Mouse (Mus musculus) heart, adult 9 months (tissue): ENCODE results near the gene Pym1.

Experiments
- DNase-seq, 2 experiments: peaks; one replicate each; pipeline ENCODE4 v3.0.0; 2022; ENCODE audit warnings: low spot score in 2 of 2

Gene Pym1

DNA sequence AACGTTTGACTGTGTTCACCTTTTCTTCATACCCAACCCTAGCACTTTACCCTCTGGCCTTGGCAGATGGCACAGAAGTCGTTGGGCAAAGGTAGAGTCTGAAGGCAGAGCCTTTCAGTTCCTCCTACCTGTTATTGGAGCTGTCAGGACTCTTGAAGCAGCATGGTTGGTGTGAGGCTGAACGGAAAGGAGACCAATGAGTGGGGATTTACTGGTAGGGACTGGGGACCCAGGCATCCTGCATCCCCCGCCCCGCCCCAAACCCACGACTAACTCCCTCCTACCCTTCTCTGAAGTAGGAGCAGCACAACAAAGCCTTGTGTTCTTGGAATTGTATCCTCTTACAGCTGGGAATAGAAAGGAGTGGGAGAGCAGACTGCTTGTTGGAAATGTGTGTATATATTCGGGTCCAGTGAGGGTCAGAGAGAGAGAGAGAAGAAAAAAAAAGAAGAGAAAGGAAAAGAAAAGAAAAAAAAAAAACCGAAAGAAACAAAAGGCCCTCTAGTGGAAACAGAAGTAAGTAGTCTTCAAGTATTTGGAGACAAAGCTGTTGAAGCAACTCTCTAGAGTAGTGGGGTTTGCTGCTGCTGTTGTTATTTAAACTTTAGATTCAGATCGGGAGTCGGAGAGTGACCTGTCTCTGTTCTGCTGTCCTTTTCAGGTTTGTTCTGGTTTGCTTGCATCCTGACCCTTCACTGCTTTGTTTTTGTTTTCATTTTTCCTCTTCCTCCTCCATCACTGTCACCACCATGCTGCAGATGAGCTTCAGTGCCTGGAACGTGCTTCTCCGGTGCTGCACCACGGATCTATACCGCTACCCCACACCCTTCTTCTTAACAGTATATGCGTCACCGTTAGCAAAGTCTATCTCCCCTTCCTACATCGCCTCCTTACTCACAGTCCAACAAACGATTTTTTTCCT lies 2.7 kb upstream of the Pym1 start, which contains the start of gene Dgka:
Gene Dgka (minus strand): TSS at position 176 of the 922 bp plus-strand sequence.
- peak; percentile 13 to 21 for DNase-seq

DNA sequence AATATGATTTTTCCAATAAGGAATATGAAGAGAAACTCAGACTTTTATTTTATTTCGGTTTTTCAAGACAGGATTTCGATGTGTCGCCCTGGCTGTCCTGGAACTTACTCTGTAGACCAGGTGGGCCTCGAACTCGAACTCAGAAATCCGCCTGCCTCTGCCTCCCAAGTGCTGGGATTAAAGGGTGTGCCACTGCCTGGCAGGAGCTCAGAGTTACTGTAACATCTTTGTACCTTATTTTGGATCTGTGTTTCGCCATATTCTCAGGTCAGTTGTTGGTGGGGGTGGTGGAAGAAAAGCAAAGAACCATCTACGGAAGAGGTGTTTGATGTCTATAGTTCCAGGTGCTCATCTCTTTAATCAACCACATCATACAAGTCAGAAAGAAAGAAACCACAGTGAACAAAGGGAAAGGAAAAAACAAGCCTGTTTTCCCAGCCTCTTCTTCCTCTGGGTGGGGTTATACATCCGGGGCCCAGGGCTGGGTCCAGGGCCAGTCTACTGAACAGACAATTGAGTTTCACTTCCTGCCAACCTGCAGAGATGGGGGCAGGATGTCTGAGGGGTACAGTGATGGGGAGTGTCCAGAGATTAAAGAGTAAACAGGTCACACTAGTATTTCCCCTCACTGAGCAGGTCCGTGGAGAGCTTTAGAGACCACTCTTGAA lies 1.6 kb upstream of the Pym1 start:
- DNase-seq: peak; percentile 37 to 72

DNA sequence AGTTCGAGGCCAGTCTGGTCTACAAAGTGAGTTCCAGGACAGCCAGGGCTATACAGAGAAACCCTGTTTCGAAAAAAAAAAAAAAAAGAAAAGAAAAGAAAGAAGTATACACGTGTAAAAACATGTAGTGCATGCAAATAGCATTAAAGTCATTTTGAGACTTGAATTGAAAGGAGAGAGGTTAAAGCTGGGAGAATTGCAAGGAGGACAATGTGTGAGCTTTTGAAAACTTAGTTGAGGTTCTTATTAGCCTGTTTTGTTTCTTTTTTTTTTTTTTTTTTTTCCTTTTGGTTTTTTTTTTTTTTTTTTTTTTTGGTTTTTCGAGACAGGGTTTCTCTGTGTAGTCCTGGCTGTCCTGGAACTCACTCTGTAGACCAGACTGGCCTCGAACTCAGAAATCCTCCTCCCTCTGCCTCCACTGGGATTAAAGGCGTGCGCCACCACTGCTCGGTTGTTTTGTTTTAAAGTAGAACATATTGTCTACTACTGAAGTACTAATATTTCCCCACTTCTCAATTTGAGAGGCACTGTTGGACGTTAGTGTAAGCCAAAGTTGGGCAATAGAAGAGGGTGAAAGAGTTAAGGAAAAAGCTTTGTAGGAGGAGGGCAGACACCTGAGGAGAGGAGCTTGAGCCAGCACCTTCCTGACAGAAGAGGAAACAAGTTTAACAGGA lies 580 bp upstream of the Pym1 start:
- DNase-seq: no peak

DNA sequence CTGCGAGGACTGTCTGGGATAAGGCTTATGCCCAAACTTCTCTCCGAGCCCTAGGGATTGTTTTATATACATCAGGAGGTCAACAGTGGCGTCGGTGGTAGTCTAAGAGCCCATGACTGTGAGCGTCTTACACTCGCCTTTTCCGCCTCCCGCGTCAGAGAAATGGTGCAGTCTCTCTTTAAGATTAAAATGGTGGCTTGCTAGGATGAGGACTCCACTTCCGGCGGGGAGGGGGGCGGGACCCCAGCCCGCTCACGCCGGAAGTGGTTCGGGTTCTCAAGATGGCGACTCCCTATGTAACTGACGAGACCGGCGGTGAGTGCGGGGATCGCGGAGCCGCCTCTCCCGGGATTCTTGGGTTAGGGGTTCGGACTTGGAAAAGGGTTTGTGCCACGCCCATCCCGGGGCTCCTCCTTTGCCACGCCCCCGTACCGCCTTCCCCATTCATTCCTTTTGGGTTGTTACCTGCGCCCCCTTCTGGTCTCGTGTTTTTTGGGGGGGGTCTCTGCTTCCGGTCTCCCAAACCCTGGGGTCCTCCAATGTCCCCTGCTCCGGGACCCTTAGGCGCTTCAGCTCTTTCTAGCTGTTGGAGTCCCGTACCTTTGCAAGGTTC lies 669 bp downstream of the Pym1 start:
- peak; percentile 74 to 78 for DNase-seq

- no peak for DNase-seq
Measured at GRCm38 (mm10) chr10:128772895-128773294, 25.2 kb downstream of the Pym1 start.

DNA sequence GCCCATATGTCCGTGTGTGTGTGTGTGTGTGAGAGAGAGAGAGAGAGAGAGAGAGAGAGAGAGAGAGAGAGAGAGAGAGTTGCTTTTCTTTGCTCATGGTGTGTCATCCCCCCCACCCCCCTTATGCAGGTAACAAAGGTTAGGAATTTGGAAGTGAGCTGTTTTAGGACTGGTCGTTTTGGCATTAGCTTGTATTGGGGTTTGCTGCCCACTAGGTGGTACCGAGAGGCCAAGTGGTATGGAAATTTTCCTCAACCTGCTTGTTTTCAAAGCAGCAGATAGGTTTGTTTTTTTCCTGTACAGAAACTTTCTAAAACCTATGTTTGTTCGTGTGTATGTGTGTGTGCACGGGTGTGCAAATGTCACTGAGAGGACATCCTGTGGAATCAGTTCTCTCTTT lies 26.0 kb downstream of the Pym1 start:
- DNase-seq: no peak

DNA sequence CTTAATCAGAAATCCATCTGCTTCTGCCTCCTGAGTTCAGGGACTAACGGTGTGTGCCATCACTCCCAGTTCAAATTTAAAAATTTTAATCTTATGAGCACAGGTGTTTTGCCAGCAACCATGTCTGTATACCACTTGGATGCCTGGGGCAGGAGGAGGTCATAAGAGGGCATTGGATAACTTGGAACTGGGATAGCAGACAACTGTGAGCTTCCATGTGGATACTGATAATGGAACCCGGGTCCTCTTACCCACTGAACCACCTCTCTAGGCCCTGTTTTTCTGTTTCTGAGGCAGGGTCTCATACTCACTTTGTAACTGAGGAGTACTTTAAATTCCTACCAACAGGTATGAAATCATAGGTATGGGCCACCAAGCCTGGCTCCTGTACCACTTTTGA lies 30.8 kb downstream of the Pym1 start:
- no peak for DNase-seq

GRCm38 (mm10) chr10:128779011-128779795 lies 31.5 kb downstream of the Pym1 start:
- DNase-seq: peak; percentile 93 to 94

- no peak for DNase-seq
Measured at GRCm38 (mm10) chr10:128780200-128780599, 32.5 kb downstream of the Pym1 start.

DNA sequence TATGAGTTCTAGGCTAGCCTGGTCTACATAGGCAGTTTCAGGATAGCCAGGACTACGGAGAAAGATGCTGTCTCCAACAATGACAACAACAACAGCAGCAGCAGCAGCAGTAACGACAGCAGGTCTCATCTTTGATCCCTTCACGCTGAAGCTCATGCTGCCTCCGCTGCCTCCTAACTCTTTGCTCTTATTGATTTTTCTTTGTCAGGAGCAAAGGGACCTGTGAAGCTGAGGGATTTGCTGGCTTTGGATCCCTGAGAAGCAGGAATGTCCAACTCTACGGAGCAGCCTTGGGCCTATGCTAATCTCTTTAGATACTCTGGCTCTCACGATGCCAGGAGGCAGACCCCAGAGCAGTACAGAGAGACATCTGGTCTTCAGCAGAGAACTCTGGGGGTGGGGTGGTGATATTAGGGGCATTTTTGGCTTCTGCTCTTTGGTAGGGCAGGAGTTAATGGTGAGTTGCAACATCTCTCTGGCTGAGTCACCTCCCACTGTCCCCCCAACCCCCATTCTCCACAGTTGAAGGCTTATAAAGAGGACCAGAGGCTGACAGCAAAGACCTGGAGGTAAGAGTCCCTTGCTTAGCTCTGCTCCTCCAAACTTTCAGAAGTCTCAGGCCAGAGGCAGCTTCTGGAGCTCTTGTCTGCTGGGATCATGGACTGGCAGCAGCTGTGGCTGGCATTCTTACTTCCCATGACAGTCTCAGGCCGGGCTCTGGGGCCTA lies 42.9 kb downstream of the Pym1 start, which contains the start of gene Mmp19:
Gene Mmp19 (plus strand): TSS at position 513 of the 727 bp plus-strand sequence.
- DNase-seq: peak in 1 of 2 experiments; percentile 50

DNA sequence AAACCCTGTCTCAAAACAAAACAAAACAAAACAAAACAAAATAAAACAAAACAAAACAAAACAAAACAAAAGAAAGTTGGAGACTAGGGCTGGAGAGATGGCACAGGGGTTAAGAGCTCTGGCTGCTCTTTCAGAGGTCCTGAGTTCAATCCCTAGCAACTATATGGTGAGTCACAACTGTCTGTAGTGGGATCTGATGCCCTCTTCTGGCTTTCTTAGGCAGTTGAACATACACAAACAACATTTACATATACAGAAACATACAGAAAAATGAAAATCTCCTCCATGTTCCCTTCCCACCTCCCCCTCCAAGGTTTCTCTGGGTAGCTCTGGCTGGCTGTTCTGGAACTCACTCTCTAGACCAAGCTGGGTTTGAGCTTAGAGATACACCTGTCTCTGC lies 44.4 kb downstream of the Pym1 start:
- no peak for DNase-seq

- no peak for DNase-seq
Measured at GRCm38 (mm10) chr10:128793258-128793657, 45.6 kb downstream of the Pym1 start.

GRCm38 (mm10) chr10:128794391-128794790 lies 46.7 kb downstream of the Pym1 start:
- DNase-seq: no peak

GRCm38 (mm10) chr10:128795581-128795980 lies 47.9 kb downstream of the Pym1 start:
- DNase-seq: no peak

DNA sequence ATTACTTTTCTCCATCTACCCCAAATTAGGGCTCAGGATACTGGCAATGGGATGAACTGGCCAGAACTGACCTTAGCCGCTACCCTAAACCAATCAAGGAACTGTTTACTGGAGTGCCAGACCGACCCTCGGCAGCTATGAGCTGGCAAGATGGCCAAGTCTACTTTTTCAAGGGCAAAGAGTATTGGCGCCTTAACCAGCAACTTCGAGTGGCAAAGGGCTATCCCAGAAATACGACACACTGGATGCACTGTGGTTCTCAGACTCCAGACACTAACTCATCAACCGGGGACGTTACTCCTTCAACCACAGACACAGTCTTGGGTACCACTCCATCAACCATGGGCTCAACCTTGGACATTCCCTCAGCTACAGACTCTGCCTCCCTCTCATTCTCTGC lies 51.0 kb downstream of the Pym1 start:
- no peak for DNase-seq

GRCm38 (mm10) chr10:128801981-128802495 lies 54.3 kb downstream of the Pym1 start:
- no peak for DNase-seq

- no peak for DNase-seq
Measured at GRCm38 (mm10) chr10:128802956-128803355, 55.3 kb downstream of the Pym1 start.

DNA sequence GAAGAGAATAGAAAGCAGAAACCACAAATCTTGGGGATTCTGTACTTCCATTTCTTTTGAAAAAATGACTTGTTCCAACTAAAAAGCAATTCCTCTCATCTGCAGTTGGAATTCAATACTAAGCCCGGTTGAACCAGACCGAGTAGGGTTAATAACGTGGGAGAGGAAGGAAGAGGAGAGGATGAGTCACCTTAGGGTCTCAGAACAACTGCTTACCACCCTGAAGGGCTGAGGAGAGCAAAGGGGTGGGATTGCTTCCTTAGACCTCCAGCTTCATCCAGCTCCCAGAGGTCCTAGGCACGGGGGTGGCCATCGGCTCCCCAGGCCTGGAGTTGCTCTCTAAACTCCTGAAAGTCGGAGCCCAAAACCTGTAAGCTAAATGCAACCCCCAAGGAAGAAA lies 55.7 kb downstream of the Pym1 start:
- DNase-seq: no peak

DNA sequence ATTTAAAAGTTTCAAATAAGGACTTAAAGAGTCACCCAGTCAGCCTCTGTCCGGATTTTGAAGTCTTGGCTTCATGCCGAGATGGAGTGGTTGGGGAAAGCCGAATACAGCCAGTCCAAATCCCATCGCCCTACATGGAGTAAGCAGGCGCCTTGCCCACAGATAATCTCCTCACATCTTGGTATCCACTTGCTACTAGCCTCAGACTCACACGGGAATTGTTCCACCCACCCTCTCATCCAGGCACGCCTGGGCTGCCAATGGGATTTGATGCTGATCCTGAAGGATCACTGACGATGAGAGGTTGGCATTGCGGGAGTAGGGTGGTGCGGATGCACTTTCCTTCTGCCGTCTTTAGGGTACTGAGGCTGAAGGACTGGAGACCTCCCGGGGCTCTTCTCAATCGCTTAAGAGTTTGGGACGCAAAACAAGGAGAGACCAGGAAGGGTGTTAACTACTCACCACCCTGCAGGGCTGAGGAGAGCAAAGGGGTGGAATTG lies 56.1 kb downstream of the Pym1 start, which contains the start of gene Dnajc14:
Gene Dnajc14 (plus strand): TSS at position 292 of the 500 bp plus-strand sequence.
- peak; percentile 72 to 75 for DNase-seq
